Mouse (Mus musculus) kidney, postnatal 0 days (tissue): ENCODE measurements at regions not wholly inside any gene's neighbourhood (a gene's known extent, or its start where the extent isn't known, plus 50 kb on each side); places are given as distances from the start of the nearest gene placed in this dataset.
A peak's percentile ranks its signal among the peaks of the same experiment; 100 is the strongest.

ENCODE experiments used
- ATAC-seq: fragments of 200-750 bp; cut with Nextera tagmentation; replicated peaks from 2 replicates; pipeline ENCODE4 v1.8.0; 2017; ENCODE audit warnings: low read depth, moderate number of reproducible peaks, moderate TSS enrichment, moderate library complexity; ENCODE audit not compliant: low FRiP score
- DNase-seq: peaks from one replicate; pipeline ENCODE4 v3.0.0-alpha.2; 2016; ENCODE audit warnings: low spot score
- H3K27ac ChIP-seq: fragments of 300-500 bp; sonication (generic); 2 replicates; pipeline ENCODE4 v1.5.1; 2014; ENCODE audit warnings: mild to moderate bottlenecking
- H3K27me3 ChIP-seq: fragments of 300-500 bp; sonication (generic); 2 replicates; pipeline ENCODE4 v1.6.1; 2014; ENCODE audit warnings: low read length, mixed read lengths; ENCODE audit not compliant: insufficient read depth
- H3K36me3 ChIP-seq: fragments of 300-500 bp; sonication (generic); 2 replicates; pipeline ENCODE4 v1.6.1; 2014; ENCODE audit warnings: low read length, mixed read lengths; ENCODE audit not compliant: insufficient read depth
- H3K4me1 ChIP-seq: fragments of 300-500 bp; sonication (generic); replicated peaks from 2 replicates; pipeline ENCODE4 v1.6.1; 2014; ENCODE audit warnings: antibody characterized with exemption, low read length, mixed read lengths; ENCODE audit not compliant: insufficient read depth
- H3K4me2 ChIP-seq: fragments of 300-500 bp; sonication (generic); 2 replicates; pipeline ENCODE4 v1.6.1; 2014; ENCODE audit warnings: mild to moderate bottlenecking, low read length, moderate library complexity, mixed read lengths
- H3K4me3 ChIP-seq: fragments of 300-500 bp; sonication (generic); replicated peaks from 2 replicates; pipeline ENCODE4 v1.5.1; 2014; ENCODE audit warnings: low read depth, low read length
- H3K9ac ChIP-seq: fragments of 300-500 bp; sonication (generic); 2 replicates; pipeline ENCODE4 v1.6.1; 2014; ENCODE audit warnings: low read depth, low read length
- H3K9me3 ChIP-seq: fragments of 300-500 bp; sonication (generic); replicated peaks from 2 replicates; pipeline ENCODE4 v1.6.1; 2016; ENCODE audit warnings: low read length, inconsistent platforms, mixed read lengths
- CTCF ChIP-seq: IDR thresholded peaks from 2 replicates; pipeline ENCODE4 v1.5.1; 2016; ENCODE audit warnings: antibody characterized with exemption, low read depth, mild to moderate bottlenecking, moderate library complexity
- WGBS: fragments of 180-500 bp; shearing (Covaris S2); extraction: QIAGEN DNeasy Blood & Tissue Kit; methylation state at CpG from one replicate; pipeline ENCODE4 v1.1.7; 2014; 5-methylcytosine and 5-hydroxymethylcytosine counted together

DNA sequence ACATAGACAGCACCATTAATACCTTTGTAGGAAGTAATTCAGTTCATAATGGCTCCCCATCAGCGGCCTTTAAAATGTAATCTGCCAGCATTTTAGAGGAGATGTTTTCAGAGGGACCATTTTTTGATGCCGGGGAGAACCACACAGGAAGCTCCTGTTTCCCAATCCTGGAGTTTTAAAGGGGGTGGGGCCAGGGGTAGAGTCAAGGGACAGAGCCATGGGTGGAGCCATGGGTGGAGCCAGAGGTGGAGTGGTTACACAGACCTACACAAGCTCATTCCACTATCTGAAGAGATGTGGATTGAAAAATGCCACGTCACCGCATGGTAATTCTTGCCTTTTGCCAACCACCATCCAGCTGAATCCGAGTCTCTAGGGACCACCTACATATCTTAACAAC lies 67.1 kb upstream of the Plcl2 start:
- no peaks in the 10 kb centered on the region for H3K36me3 ChIP-seq
- H3K4me3 ChIP-seq = no peak overlapping the region
- H3K9me3 ChIP-seq = no peaks in the 10 kb centered on the region
- H3K27me3 ChIP-seq = no peaks in the 10 kb centered on the region
- H3K27ac ChIP-seq = no peak overlapping the region
- 89% methylated on average over 5 of the region's 5 CpGs for WGBS
- H3K4me2 ChIP-seq = no peak overlapping the region
- ATAC-seq = no peak
- DNase-seq = no peak
- TF ChIP-seq CTCF = no peak
- no peaks in the 10 kb centered on the region for H3K4me1 ChIP-seq
- no peak overlapping the region for H3K9ac ChIP-seq

DNA sequence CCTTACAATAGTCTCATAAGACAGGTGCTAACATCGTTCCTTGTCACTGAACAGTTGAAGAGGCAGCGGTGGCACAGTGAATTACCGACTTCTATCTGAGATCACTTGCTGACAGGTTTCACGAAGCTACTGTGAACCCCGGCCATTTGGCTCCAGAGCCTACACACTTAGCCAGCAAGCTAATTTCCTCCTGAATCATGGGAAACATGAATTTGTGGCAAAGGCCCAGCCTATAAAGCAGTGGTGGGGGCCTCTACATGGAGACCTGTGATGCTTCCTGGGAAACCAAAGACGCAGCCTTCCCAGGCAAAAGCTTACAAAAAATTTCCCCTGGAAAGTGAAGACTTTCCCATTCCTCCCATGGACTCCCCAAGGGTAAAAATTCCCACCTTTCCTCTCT lies 66.3 kb upstream of the Plcl2 start:
- WGBS = 85% methylated on average over 6 of the region's 6 CpGs
- H3K4me3 ChIP-seq = no peak overlapping the region
- H3K9ac ChIP-seq = no peak overlapping the region
- H3K4me2 ChIP-seq = no peak overlapping the region
- H3K27me3 ChIP-seq = no peaks in the 10 kb centered on the region
- H3K9me3 ChIP-seq = no peaks in the 10 kb centered on the region
- H3K4me1 ChIP-seq = no peaks in the 10 kb centered on the region
- no peak overlapping the region for H3K27ac ChIP-seq
- ATAC-seq (no peak), DNase-seq (no peak)
- H3K36me3 ChIP-seq = no peaks in the 10 kb centered on the region
- no peak for TF ChIP-seq CTCF

DNA sequence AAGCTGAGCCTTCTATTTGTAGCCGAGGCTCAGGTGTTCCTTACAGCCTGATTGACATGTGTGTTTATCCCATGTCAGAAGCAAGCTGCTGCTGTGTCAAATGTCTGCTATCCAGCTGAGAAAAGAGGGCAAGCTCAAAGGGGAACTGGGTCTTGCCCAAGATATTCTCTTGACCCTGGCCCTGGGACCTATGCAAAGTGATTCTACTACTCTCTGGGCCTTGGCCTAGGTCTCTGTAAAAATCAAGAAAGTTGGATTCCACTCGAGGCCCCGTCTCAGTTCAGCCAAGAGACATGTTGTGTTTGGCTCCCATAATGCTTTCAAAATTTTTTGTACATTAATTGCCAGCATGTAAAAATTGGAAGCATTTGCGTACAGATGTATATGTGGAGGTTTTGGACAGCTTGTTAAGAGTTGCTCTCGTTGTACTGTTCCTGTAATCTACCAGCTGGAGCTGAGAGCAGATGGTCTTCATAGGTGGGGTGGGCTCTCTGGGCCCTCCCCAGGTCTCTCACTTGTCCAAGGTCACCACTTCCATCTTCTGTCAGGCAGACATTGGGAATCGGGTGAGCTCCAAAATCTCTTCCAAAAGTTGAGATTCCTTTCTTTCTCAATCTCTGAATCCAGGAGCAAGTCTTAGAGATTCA lies 65.7 kb upstream of the Plcl2 start:
- no peaks in the 10 kb centered on the region for H3K27me3 ChIP-seq
- peak; percentile 49 for DNase-seq
- 62% methylated on average over 6 of the region's 6 CpGs for WGBS
- H3K4me2 ChIP-seq = no peak overlapping the region
- no peak overlapping the region for H3K27ac ChIP-seq
- no peak overlapping the region for H3K9ac ChIP-seq
- no peaks in the 10 kb centered on the region for H3K9me3 ChIP-seq
- no peak for TF ChIP-seq CTCF
- no peaks in the 10 kb centered on the region for H3K4me1 ChIP-seq
- no peak for ATAC-seq
- H3K4me3 ChIP-seq = no peak overlapping the region
- no peaks in the 10 kb centered on the region for H3K36me3 ChIP-seq

DNA sequence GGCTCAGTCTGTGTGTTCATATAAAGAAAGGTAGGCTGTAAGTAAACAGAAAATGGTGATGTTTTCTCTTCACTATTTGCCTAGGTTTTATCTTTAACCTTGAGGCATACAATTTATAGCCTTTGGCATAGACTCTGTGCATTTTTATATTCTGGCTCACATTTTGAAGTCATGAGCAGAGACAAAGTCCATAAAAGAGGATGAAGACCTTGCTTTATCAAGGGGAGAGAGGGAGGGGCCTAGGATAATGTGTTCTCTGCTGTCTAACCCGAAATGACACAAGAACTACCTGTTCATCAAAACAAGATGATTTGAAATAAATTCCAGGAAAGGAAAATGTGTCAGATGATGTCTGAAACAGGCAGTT lies 65.2 kb upstream of the Plcl2 start:
- Histone ChIP-seq H3K9ac (no peak overlapping the region), H3K27ac (no peak overlapping the region), H3K27me3 (no peaks in the 10 kb centered on the region), H3K4me1 (no peaks in the 10 kb centered on the region), H3K4me2 (no peak overlapping the region), H3K9me3 (no peaks in the 10 kb centered on the region), H3K36me3 (no peaks in the 10 kb centered on the region), H3K4me3 (no peak overlapping the region)
- WGBS = 65% methylated on average over 1 of the region's 1 CpGs
- DNase-seq = no peak
- no peak for ATAC-seq
- TF ChIP-seq CTCF = no peak

DNA sequence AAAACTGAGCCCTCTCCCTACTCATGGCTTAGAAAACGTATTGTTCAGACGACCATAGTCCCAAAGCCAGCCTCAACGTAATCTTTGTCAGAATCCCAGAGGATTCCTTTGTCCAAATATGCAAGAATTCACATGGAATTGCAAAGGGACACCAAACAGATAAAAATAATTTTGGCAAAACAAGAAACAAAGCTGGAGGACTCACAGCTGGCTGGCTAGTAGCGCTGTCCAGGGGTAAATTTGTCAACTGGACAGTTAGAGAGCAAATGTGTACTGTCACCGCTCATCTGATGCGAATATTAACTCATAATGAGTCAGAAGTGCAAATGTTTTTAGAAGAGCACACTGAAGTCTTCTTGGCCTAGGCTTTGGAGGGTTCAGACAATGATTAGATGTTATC lies 60.5 kb upstream of the Plcl2 start:
- no peak for ATAC-seq
- no peak for TF ChIP-seq CTCF
- peak; percentile 57 for DNase-seq
- H3K4me2 ChIP-seq = no peak overlapping the region
- no peak overlapping the region for H3K4me3 ChIP-seq
- H3K9me3 ChIP-seq = no peaks in the 10 kb centered on the region
- H3K4me1 ChIP-seq = no peaks in the 10 kb centered on the region
- WGBS = 72% methylated on average over 6 of the region's 6 CpGs
- H3K36me3 ChIP-seq = no peaks in the 10 kb centered on the region
- H3K27ac ChIP-seq = no peak overlapping the region
- H3K9ac ChIP-seq = no peak overlapping the region
- no peaks in the 10 kb centered on the region for H3K27me3 ChIP-seq

DNA sequence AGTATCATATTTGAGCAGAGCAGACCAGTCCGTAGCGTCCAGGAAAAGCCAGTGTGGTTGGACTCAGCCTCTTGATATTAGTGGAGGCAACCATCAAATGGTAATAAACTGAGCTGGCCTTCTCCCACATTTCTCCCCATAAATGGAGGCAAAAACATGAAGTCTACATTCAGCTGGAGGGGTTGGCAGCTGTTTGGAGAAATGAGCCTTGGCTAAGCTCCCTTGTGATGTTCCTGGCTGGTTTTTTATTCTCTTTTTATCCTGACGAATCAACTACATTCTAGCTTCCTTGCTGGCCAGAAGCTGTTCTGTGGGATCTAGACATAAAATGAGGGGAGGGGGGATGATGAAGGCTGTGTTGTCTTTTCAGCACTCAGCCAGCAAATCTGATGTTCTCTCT lies 57.6 kb upstream of the Plcl2 start:
- Histone ChIP-seq H3K4me2 (no peak overlapping the region), H3K9ac (no peak overlapping the region)

DNA sequence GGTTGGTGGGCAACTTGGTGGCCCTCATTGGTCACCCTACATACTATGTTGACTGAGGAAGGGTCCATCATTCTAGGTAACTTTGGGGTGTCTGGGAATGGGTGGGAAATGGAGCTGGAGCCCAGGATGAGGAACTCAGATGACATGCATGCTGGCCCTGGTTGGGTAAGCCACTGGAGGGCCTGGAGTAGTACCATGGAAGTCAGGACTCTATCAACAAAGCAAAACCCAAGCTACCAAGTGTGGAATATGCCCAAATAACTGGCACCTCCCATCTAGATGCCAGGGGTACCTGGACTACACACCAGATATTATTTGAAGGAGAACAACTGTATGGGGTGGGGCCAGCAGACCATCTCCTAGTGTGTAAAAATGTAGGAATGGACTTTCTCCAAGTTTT lies 55.7 kb upstream of the Plcl2 start:
- no peak overlapping the region for H3K27ac ChIP-seq
- no peak for TF ChIP-seq CTCF
- ATAC-seq = no peak

More for the DNA sequence above, 57.6 kb upstream of the Plcl2 start:
- no peaks in the 10 kb centered on the region for H3K36me3 ChIP-seq
- no peak for TF ChIP-seq CTCF
- WGBS = 79% methylated on average over 3 of the region's 3 CpGs
- ATAC-seq (no peak), DNase-seq (no peak)
- no peaks in the 10 kb centered on the region for H3K27me3 ChIP-seq
- no peak overlapping the region for H3K4me3 ChIP-seq
- no peak overlapping the region for H3K27ac ChIP-seq
- H3K4me1 ChIP-seq = no peaks in the 10 kb centered on the region
- no peaks in the 10 kb centered on the region for H3K9me3 ChIP-seq

More for the DNA sequence above, 55.7 kb upstream of the Plcl2 start:
- H3K4me1 ChIP-seq = no peaks in the 10 kb centered on the region
- no peak overlapping the region for H3K9ac ChIP-seq
- no peak for DNase-seq
- no peaks in the 10 kb centered on the region for H3K9me3 ChIP-seq
- H3K4me3 ChIP-seq = no peak overlapping the region
- H3K4me2 ChIP-seq = no peak overlapping the region
- H3K36me3 ChIP-seq = no peaks in the 10 kb centered on the region
- no peaks in the 10 kb centered on the region for H3K27me3 ChIP-seq
